Mouse (Mus musculus) ovary, adult 18-20 months (tissue): Measurements from ENCODE around the gene Mcm10.
"Not testable (repeated sequence)": the region's sequence is repeated elsewhere in the genome, so short reads cannot be mapped to it uniquely, and the experiment has no call there.

Experiments
- DNase-seq: peaks from one replicate; pipeline ENCODE4 v3.0.0; 2022; ENCODE audit warnings: low spot score, mixed read lengths

Mcm10 gene

DNA sequence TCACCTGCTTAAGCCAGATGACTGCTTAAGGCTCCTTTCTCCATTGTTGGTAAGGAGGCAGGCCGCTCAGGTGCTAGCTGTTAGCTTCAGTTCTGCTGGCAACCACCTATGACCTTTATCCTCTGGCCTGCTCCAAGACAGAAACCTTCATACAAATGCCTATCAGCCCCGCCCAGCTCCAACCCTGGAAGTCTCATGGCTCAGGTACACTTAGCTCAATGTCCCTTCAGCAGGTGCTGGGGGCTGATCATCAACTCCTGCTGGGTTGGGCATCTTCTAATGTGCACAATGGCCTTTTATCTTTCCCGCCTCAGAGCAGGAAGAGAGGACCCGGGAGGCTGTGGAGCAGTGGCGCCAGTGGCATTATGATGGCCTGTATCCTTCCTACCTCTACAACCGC lies 27.6 kb downstream of the Mcm10 start:
- no peak for DNase-seq

- DNase-seq, result no peak
Measured at GRCm38 (mm10) chr2:4983987-4984386, 28.6 kb downstream of the Mcm10 start.

DNA sequence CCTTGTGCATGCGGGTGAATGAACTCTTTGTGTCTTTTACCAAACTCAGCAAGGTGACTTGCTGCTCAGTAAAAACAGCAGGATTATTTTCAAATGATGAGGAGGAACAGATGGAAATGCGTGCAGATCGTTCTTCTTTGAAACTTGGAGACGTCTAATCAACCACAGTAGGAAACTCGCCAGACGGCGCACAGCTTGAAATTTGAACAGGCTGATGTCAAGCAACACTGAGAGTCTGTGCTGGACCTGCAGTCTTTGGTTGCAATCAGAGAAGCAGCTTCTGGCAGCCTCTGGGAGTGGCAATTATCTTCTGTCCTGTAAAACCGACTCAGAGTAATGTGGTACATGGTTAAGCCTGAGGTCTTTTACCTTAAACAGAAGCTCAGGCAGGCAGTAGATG lies 34.5 kb downstream of the Mcm10 start:
- DNase-seq, result no peak

DNA sequence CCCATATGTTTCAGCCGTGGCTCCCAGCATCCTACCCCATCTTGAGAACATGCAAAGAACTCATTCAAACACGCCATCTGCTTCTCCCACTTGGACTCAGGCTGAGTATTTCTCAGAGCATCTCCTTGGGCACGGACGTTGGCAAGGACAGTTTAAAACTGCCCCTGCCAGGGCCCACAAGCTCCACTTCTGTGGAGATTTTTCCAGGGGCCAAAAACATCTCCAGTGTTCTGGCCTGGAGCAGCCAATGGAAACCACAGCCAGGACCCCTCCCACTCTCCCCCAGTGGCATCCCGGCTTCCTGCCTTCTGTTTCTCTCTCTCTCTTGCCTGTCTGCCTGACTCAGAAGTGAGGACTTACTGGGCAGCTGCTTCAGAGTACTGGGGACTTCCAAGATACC lies 36.8 kb downstream of the Mcm10 start, which contains the start of gene Ucma:
Ucma (plus strand) TSS at position 316 of the 400 bp plus-strand sequence.
- DNase-seq, result no peak

- DNase-seq, result no peak
Measured at GRCm38 (mm10) chr2:4969083-4969482, 43.5 kb downstream of the Mcm10 start.

DNA sequence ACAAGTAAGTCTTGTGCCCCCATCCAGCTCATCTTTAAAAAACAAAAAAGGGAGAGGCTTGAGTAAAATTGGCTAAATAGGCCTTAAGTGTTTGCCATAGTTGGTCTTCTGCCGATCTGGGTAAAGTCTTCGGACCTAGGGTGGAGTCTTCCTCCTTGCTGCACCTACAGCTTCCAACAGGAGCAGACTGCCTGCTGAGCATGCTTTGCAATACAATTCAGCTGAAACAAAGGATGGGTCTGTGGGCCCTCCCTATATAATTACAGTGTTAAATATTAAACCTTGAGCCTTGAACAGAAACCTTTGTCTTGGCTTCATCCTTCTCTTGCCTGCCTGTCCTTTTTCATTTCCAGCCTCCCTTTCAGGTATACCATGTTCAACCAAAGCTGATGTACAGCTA lies 44.8 kb downstream of the Mcm10 start:
- DNase-seq, result no peak

DNA sequence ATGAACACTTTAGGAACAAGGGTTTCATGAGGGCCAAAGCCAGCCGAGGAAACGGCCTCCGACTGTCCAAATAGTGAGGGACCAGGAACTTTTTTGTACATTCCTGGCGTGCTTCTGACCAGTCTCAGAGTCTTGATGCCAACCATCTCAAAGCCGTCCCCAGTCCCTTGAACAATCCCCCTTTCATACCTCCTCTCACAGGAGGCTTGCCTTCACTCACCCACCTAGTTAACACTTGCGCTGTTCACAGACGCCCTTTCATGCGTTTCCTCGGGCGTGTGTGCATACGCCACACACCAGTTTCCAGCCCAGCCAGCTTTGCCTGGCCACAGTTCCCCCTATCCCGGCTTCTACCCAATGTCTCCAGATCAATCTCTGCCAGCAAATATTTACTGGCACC lies 54.6 kb downstream of the Mcm10 start:
- DNase-seq, result no peak

- DNase-seq, result no peak
Measured at GRCm38 (mm10) chr2:4954216-4954760, 58.3 kb downstream of the Mcm10 start.

GRCm38 (mm10) chr2:4950986-4951385 lies 61.6 kb downstream of the Mcm10 start:
- no peak for DNase-seq

DNA sequence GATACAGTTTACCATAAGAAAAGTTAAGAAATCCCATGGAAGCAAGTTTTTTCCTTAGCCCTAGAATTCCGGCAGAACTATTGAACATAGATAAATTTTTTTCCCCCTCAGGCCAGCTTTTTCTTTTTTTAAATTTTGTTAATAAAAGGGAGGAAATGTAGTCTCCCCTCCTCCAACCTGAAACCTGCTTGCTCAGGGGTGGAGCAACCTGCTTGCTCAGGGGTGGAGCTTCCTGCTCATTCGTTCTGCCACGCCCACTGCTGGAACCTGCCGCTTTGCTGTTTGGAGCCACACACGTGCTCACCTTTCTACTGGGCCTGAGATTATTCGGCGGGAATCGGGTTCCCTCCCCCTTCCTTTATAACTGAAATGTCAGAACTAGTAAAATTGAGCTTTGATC lies 62.9 kb downstream of the Mcm10 start:
- DNase-seq, result not testable (repeated sequence)

DNA sequence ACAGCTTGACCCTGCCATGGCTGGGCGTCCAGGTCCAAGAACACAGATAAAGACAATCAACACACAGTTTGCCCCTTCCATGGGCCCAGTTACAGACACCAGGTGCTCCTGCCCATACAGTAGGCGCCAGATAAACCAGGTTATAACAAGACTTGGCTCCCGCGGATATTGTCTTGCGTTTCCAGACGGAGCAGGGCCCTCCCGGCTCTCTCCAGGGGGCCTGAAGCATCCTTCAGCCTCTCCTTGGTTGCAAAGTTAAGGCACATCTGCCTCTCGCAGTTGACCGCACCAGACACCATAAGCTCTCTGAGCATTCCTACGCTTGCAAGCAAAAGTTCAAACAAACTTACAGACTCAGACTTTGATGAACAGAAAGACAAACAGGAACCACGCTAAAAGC lies 71.7 kb downstream of the Mcm10 start:
- DNase-seq, result no peak
